Mouse (Mus musculus): ENCODE measurements around the gene Kctd21. TPM values are rescaled to one million over a fixed set of nuclear protein-coding genes. Genes with fewer than 3 reads are reported as not detected.
A peak's percentile ranks its signal among the peaks of the same experiment; 100 is the strongest.

Gene Kctd21
- total RNA-seq, 2 experiments from 2014 or later, result 12.5 to 14.6 TPM

DNA sequence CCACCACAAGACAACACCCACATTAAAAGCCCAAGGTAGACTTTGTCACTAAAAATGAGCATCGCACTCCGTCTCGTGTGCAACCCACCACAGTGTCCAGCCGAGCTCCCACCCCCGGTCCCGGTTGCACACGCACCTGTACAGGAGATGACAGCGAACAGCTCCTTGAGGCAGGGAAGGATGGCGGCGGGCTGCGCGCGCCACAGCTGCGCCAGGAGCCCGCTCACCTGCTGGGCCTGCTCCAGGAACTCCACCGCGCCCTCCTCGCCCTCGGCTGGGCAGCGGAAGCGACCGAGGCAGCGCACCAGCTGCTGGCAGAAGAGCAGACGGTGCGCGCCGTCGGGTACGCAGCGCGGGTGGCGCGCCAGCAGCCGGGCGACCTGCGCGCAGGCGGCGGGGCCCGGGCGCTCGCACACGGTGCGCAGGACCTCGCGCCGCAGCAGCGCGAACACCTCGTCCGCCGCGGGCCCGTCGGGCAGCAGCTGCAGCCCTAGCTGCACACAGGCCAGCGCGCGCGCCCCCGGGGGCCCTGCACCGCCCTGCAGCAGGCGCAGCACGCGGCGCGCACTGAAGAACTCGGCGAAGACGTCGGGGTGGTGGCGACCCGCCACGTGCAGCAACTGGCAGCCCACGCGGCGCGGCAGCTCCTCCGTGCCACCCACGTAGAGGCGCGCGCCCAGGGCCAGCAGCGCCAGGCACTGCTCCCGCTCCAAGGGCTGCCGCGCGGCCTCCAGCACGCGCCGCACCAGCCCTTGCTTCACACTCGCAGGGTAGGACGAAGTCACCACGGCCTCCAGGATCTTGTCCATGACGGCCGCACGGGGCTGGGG is 6.8 kb upstream of the Kctd21 start:
- H3K4me3 ChIP-seq, result no peak overlapping the region
- H3K27ac ChIP-seq, result no peak overlapping the region
- DNase-seq (ENCODE audit: extremely low spot score in 1 of 2, low spot score in 2 of 2), result peak; percentile 59 to 64
- TF ChIP-seq CTCF (IDR thresholded peaks at IDR 0.05), result no peak
- intact Hi-C loops (cut with DNase I), result no loop called here

GRCm38 (mm10) chr7:97327376-97327775 is 4.8 kb upstream of the Kctd21 start:
- intact Hi-C loops (cut with DNase I), result no loop called here
- TF ChIP-seq CTCF (IDR thresholded peaks at IDR 0.05), result no peak
- DNase-seq (ENCODE audit: extremely low spot score in 1 of 2, low spot score in 2 of 2), result no peak
- no peak overlapping the region for H3K27ac ChIP-seq
- no peak overlapping the region for H3K4me3 ChIP-seq

- H3K27ac ChIP-seq, result no peak overlapping the region; the same call in 1 of the 2 replicates
- H3K4me3 ChIP-seq, result no peak overlapping the region
- intact Hi-C loops (cut with DNase I), result no loop called here
- DNase-seq (ENCODE audit: extremely low spot score in 1 of 2, low spot score in 2 of 2), result no peak
- no peak for TF ChIP-seq CTCF (IDR thresholded peaks at IDR 0.05)
Measured at GRCm38 (mm10) chr7:97328891-97329588, 3.1 kb upstream of the Kctd21 start.

GRCm38 (mm10) chr7:97329676-97330075 is 2.5 kb upstream of the Kctd21 start:
- H3K27ac ChIP-seq, result peak overlapping the region; percentile 5; the same call in 1 of the 2 replicates
- no peak for TF ChIP-seq CTCF (IDR thresholded peaks at IDR 0.05)
- intact Hi-C loops (cut with DNase I), result no loop called here
- no peak overlapping the region for H3K4me3 ChIP-seq
- DNase-seq (ENCODE audit: extremely low spot score in 1 of 2, low spot score in 2 of 2), result no peak

DNA sequence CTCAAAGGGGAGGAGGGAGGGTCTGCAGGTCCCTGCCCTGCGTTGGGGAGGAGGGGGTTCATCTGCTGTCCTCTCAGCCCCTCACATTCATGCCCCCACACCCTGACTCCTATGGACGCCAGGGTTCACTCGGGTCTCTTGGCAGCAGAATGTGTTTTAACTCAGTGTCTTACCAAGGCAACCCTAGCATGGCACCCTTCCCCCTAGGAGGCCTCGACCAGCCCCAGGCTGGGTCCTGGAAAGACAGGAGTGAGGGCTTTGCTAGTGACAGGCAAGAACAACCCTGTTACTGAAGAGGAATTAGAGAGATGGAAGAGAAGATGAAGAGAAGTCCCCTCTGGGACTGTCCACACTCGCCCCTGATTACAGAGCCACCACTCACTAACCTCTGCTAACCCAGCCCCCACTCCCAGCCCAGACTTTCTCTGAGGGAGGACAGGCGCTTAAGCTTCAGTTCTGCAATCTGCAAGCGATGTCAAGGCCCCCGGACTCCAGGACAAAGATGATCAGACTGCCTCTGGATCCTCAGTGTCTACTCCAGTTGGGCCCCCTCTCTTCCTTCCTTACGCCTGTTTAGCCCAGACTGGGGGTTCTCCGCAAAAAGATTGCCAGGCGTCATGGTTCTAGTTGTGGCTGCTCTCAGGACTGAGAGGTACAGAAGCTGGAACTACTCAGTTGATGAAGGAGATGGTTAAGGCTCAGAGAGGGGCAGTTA is 1.0 kb upstream of the Kctd21 start:
- peak in 1 of 2 experiments; percentile 21 for DNase-seq (ENCODE audit: extremely low spot score in 1 of 2, low spot score in 2 of 2)
- no peak for TF ChIP-seq CTCF (IDR thresholded peaks at IDR 0.05)
- peak overlapping the region; percentile 98 for H3K27ac ChIP-seq
- peak overlapping the region; percentile 94 for H3K4me3 ChIP-seq
- intact Hi-C loops (cut with DNase I), result no loop called here

GRCm38 (mm10) chr7:97332667-97333041 is 527 bp downstream of the Kctd21 start:
- TF ChIP-seq CTCF (IDR thresholded peaks at IDR 0.05), result no peak
- no peak for DNase-seq (ENCODE audit: extremely low spot score in 1 of 2, low spot score in 2 of 2)
- H3K4me3 ChIP-seq, result peak overlapping the region; percentile 94
- H3K27ac ChIP-seq, result peak overlapping the region; percentile 98
- intact Hi-C loops (cut with DNase I), result no loop called here

DNA sequence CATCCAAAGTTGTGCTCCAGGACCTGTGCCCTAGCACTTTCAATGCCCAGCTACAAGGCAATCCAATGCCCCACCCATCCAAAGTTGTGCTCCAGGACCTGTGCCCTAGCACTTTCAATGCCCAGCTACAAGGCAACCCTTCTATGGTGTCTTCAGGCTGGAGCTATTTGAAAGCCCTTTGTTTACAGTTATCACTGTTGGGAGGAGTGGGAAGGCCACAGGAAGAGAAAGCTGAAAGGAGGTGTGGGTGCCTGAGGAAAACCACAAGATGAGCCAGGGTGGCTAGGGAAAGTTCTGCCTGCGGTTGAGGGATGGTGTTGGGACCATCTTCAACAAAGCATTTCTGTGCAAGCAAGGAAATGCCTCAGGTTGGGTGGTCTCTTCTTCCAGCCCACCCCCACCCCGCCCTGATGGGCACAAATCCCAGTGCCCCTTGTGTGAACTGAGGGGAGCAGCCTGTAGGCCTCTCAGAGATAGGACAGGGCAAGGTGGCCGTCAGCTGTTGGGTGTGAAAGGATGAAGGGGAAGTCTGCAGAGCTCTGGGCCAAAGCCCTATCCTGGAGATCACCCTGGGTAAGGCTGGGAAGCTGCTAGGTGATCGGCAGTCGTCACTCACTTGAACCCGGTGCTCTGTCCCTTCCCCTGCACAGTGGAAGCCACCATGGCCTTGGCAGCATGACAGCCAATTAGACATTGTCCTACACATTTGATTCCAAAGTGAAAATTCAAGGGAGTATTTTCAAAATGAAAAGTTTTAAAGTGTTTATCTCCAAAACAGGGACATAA is 1.2 kb downstream of the Kctd21 start:
- intact Hi-C loops (cut with DNase I), result no loop called here
- no peak for TF ChIP-seq CTCF (IDR thresholded peaks at IDR 0.05)
- no peak for DNase-seq (ENCODE audit: extremely low spot score in 1 of 2, low spot score in 2 of 2)
- H3K4me3 ChIP-seq, result peak overlapping the region; percentile 94
- no peak overlapping the region for H3K27ac ChIP-seq

DNA sequence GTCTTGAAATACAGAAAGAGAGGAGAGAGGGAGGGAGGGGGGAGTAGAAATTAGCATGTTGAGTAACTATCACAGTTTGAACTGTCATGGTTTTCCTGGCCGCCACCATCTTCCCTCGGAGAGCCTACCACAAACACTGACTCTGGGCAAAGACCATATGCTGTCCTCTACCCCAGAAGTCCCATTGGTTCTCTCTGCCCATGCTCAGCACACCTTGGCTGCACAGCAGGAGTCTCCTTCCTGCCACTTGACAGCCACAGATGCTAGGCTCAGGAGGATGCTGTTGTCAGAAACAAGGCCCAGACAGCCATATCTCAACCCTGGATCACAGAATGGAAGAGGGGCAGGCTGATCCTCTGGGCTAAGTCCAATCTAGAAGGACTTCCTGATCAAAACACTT is 2.3 kb downstream of the Kctd21 start:
- TF ChIP-seq CTCF (IDR thresholded peaks at IDR 0.05), result no peak
- intact Hi-C loops (cut with DNase I), result no loop called here
- Histone ChIP-seq H3K27ac (no peak overlapping the region), H3K4me3 (no peak overlapping the region)
- DNase-seq (ENCODE audit: extremely low spot score in 1 of 2, low spot score in 2 of 2), result no peak

- no peak for TF ChIP-seq CTCF (IDR thresholded peaks at IDR 0.05)
- intact Hi-C loops (cut with DNase I), result no loop called here
- no peak overlapping the region for H3K27ac ChIP-seq
Measured at GRCm38 (mm10) chr7:97336678-97337077, 4.6 kb downstream of the Kctd21 start.

DNA sequence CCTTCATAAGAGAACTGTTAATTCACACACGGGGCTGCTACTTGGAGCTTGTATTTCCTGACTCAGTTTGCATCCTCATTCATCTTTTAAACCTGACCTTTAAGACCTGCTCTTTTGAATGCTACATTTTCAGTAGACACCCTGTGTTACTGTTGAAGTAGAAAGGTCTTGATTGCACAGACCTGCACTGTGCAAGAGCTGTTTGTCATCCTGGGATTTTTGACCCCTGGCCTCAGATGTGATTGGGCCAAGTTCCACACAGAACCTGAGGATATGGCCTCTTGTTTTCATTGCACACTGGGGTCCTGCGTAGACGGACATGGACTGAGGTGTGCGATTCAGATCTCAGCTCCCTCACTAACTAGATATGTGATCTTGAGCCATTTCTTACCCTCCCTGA is 6.5 kb downstream of the Kctd21 start:
- no peak for TF ChIP-seq CTCF (IDR thresholded peaks at IDR 0.05)
- intact Hi-C loops (cut with DNase I), result no loop called here
- no peak overlapping the region for H3K4me3 ChIP-seq
- DNase-seq (ENCODE audit: extremely low spot score in 1 of 2, low spot score in 2 of 2), result no peak
- no peak overlapping the region for H3K27ac ChIP-seq

More at GRCm38 (mm10) chr7:97336678-97337077, 4.6 kb downstream of the Kctd21 start:
- no peak overlapping the region for H3K4me3 ChIP-seq
- no peak for DNase-seq (ENCODE audit: extremely low spot score in 1 of 2, low spot score in 2 of 2)

DNA sequence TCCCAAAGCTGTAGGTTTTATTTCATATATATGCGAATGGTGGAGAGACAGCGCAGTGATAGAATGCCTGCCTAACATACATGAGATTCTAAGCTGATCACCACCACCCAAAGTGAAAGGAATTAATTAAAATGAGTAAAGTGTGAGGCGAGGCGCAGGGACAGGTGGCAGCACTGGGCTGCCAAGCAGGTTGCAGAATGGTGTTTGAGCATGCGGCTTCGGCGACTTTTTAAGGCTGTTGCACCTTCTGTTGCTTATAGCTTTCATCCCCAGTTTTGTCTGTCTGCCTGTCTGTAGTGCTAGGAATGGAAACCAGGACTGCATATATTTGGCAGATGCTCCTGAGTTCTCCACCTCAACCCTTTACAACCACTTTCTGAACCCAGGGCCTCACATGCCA is 7.5 kb downstream of the Kctd21 start:
- H3K4me3 ChIP-seq, result no peak overlapping the region
- DNase-seq (ENCODE audit: extremely low spot score in 1 of 2, low spot score in 2 of 2), result no peak
- intact Hi-C loops (cut with DNase I), result no loop called here
- no peak overlapping the region for H3K27ac ChIP-seq
- peak; percentile 4; the same call in 1 of the 2 replicates for TF ChIP-seq CTCF (IDR thresholded peaks at IDR 0.05)
